In the genomic region with DNA sequence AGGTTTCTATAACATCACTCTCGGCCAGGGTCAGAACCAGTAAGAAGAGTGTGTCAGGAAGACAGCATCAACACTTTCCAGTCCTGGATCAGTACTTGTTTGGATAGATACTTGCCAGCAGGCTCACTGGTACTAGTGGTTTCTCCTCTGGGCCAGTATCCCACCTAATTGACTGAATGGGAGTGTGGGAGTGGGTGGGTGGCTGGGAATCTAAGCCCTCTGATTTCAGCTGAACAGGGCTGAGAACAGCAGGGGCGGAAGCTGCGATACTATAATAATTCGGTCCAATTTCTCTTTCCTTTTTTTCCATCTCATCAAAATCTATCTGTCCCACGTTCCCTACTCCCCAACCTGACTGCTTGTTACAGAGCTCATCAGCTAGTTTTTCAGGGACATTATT, we compare ENCODE assay signal across 17 mouse cellular contexts.
"Had no signal": no experiment of that assay in that cellular context is flagged by ENCODE, and none has a peak within 500 bp of the region (broad histone marks: within the 10 kb centered on the region; RNA-seq: fewer than 3 reads in every experiment).

No protein-coding gene starts in this region.

- ATAC-seq: liver, embryonic 12.5 days; liver, postnatal 0 days; lung, postnatal 0 days; midbrain, embryonic 13.5 days; midbrain, embryonic 15.5 days; midbrain, embryonic 16.5 days had no signal

- DNase-seq: left cerebral cortex, postnatal 4 days; liver; liver, embryonic 13.5 days; liver, postnatal 0 days; lung, adult 18-20 months; lung, adult 2 months; lung, embryonic 14.5 days; lung, postnatal 10 days; lung, postnatal 14 days; lung, postnatal 36 days; lung, postnatal 4 days; midbrain, embryonic 14.5 days had no signal
